Mouse (Mus musculus) liver, adult 2 months (tissue): ENCODE data around the gene Mrnip. TPM values are rescaled to one million over a fixed set of nuclear protein-coding genes. Genes with fewer than 3 reads are reported as not detected.

Source experiments
- DNase-seq: peaks from one replicate; pipeline ENCODE4 v3.0.0-alpha.2; 2011; ENCODE audit warnings: low read depth, low spot score; ENCODE audit errors: extremely low read depth
- H3K27ac ChIP-seq: fragments of 200-500 bp; replicated peaks from 2 replicates; pipeline ENCODE4 v1.5.1; 2012; ENCODE audit warnings: low read depth, mild to moderate bottlenecking, control low read depth, inconsistent platforms, low read length; ENCODE audit not compliant: insufficient read depth
- H3K27me3 ChIP-seq: fragments of 200-500 bp; 2 replicates; pipeline ENCODE4 v1.6.1; 2012; ENCODE audit warnings: mild to moderate bottlenecking, moderate library complexity, low read length, inconsistent platforms; ENCODE audit not compliant: control insufficient read depth, insufficient read depth
- H3K36me3 ChIP-seq: fragments of 200-500 bp; 2 replicates; pipeline ENCODE4 v1.6.1; 2012; ENCODE audit warnings: low read length, inconsistent platforms; ENCODE audit not compliant: control insufficient read depth, insufficient read depth
- H3K4me1 ChIP-seq: fragments of 200-500 bp; 2 replicates; pipeline ENCODE4 v1.6.1; 2011; ENCODE audit warnings: low read length; ENCODE audit not compliant: control insufficient read depth, insufficient read depth
- H3K4me3 ChIP-seq: fragments of 200-500 bp; 2 replicates; pipeline ENCODE4 v1.5.1; 2011; ENCODE audit warnings: low read depth, mild to moderate bottlenecking, control low read depth, low read length, moderate library complexity; ENCODE audit not compliant: insufficient read depth
- H3K79me2 ChIP-seq: fragments of 200-500 bp; 2 replicates; pipeline ENCODE4 v1.6.1; 2012; ENCODE audit warnings: inconsistent platforms, mild to moderate bottlenecking, low read length, moderate library complexity; ENCODE audit not compliant: control insufficient read depth, insufficient read depth
- H3K9ac ChIP-seq: fragments of 200-500 bp; 2 replicates; pipeline ENCODE4 v1.6.1; 2012; ENCODE audit warnings: low read depth, mild to moderate bottlenecking, control low read depth, inconsistent platforms, low read length
- CTCF ChIP-seq: fragments of 200-500 bp; IDR thresholded peaks from 2 replicates; pipeline ENCODE4 v1.5.1; 2011; ENCODE audit warnings: low read depth, low read length, control low read depth
- POLR2A ChIP-seq: fragments of 200-500 bp; IDR thresholded peaks from 2 replicates; pipeline ENCODE4 v1.6.1; 2011; ENCODE audit warnings: low read length, control low read depth; ENCODE audit not compliant: insufficient read depth; ENCODE audit errors: extremely low read depth
- WGBS: fragments of 180-500 bp; shearing (Covaris S2); methylation state at CpG from one replicate; pipeline ENCODE4 v1.1.7; 2018; 5-methylcytosine and 5-hydroxymethylcytosine counted together
- polyA plus RNA-seq: library from polyadenylated mRNA; depleted of rRNA; stranded (reverse); fragments of >200 nt; gene quantifications from 2 replicates; pipeline ENCODE4 v1.2.3, GENCODE M21; 2012
- total RNA-seq: library from RNA; depleted of rRNA; stranded (reverse); fragments of >200 nt; gene quantifications from 2 replicates; pipeline ENCODE4 v1.2.3, GENCODE M21; 2014

The Mrnip gene
- total and polyA plus RNA-seq, 2 experiments: 8.5 to 9.9 TPM

DNA sequence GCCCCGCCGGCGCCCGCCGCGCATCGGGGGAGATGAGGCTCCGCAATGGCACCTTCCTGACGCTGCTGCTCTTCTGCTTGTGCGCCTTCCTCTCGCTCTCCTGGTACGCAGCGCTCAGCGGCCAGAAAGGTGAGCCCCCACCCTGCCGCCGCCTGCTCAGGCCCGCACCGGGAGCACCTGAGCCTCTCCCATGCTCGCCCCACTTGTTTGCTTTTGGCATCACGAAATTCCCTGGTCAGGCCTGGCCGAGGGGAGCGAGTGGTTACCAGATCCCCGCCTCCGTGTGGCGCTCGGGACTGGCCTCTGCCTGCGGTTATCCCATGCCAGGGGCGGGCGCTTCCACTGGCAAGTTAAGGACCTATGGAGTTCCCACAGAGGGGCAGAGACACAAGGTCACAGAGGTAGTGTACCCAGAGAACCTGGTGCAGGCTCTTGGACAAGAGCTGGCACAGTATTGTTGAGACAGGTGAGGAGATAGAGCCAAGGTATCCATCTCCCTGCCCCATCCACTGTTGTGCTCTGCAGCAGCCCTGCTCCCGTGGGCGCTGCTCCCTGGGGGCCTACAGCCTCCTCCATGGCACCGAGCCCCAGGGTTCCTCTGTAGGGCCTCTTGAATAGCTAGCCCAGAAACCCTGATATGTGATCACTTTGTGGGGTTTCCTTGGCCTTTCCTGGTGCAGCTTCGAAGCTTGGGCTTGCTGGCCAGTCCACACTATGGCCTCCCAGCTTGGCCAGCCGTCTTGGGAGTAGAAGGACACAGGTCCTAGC is 51.6 kb downstream of the Mrnip start:
- Histone ChIP-seq H3K27ac (peak overlapping the region; percentile 56), H3K4me1 (peaks cover 29% of the 10 kb centered on the region), H3K36me3 (no peaks in the 10 kb centered on the region), H3K27me3 (no peaks in the 10 kb centered on the region), H3K79me2 (peaks cover 15% of the 10 kb centered on the region; the same call in 1 of the 2 replicates), H3K4me3 (peak overlapping the region; percentile 89), H3K9ac (peak overlapping the region; percentile 97)
- peak; percentile 45 for DNase-seq
- TF ChIP-seq POLR2A: no peak
- no peak for TF ChIP-seq CTCF
- WGBS: 3% methylated on average over 34 of the region's 34 CpGs

GRCm38 (mm10) chr11:50226406-50226805 is 52.2 kb downstream of the Mrnip start:
- Histone ChIP-seq H3K79me2 (peaks cover 15% of the 10 kb centered on the region; the same call in 1 of the 2 replicates), H3K27me3 (no peaks in the 10 kb centered on the region), H3K27ac (peak overlapping the region; percentile 56), H3K4me1 (peaks cover 29% of the 10 kb centered on the region), H3K36me3 (no peaks in the 10 kb centered on the region), H3K4me3 (peak overlapping the region; percentile 89), H3K9ac (peak overlapping the region; percentile 97)
- WGBS: 33% methylated on average over 2 of the region's 2 CpGs
- DNase-seq: no peak
- no peak for TF ChIP-seq POLR2A
- no peak for TF ChIP-seq CTCF

DNA sequence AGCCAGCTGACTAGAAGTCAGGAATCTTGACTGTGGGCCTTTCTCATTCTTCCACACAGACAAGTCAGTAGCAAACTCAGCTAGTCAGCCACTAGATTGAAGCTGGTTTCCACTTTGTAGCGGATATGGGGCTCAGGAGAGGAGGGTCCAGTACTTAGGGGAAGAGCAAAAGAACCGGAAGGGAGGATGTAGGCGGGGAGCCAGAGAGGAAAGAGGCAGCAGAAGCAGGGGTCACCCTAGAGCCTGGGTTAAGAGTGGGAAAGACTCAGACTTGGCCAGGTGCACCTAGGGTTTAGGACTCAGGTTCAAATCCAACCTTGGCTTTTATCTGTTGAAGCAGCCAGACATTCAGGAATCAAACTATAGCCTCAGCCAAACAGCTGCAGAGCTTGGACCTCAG is 53.0 kb downstream of the Mrnip start:
- H3K4me1 ChIP-seq: peaks cover 29% of the 10 kb centered on the region
- no peak for TF ChIP-seq POLR2A
- no peak for TF ChIP-seq CTCF

GRCm38 (mm10) chr11:50227736-50228135 is 53.5 kb downstream of the Mrnip start:
- Histone ChIP-seq H3K36me3 (no peaks in the 10 kb centered on the region), H3K27ac (no peak overlapping the region), H3K4me1 (peaks cover 29% of the 10 kb centered on the region), H3K9ac (no peak overlapping the region), H3K79me2 (peaks cover 15% of the 10 kb centered on the region; the same call in 1 of the 2 replicates), H3K27me3 (no peaks in the 10 kb centered on the region), H3K4me3 (no peak overlapping the region)
- no peak for DNase-seq
- no peak for TF ChIP-seq CTCF
- 56% methylated on average over 4 of the region's 4 CpGs for WGBS

More for the DNA sequence above, 53.0 kb downstream of the Mrnip start:
- no peaks in the 10 kb centered on the region for H3K27me3 ChIP-seq
- 64% methylated on average over 3 of the region's 3 CpGs for WGBS
- H3K4me3 ChIP-seq: no peak overlapping the region
- no peak for DNase-seq
- H3K36me3 ChIP-seq: no peaks in the 10 kb centered on the region
- 0 out of 2 replicates have a peak overlapping the region, but pooled peaks have one; percentile 17 for H3K27ac ChIP-seq
- peaks cover 15% of the 10 kb centered on the region; the same call in 1 of the 2 replicates for H3K79me2 ChIP-seq
- no peak overlapping the region for H3K9ac ChIP-seq

DNA sequence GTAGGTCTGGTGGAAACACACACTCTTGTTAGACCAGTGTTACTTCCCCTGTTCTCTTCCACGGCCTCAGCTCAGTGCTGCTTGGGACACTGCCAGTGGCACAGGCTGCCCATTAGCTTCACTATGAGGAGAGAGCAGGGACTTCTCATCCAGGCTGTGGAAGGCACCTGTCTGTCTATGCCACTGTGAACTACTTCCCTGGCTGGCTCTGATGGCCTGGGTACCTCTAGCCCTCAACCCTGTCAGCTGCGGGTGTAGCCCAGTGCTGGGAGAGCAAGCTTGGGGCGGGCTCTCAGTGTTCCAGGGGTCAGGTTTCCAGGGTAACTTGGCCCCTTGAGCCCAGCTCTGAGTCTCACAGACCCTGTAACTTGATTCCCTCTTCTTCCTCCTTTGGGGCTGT is 54.5 kb downstream of the Mrnip start:
- Histone ChIP-seq H3K27ac (no peak overlapping the region), H3K4me1 (peaks cover 29% of the 10 kb centered on the region), H3K4me3 (no peak overlapping the region), H3K9ac (peak overlapping the region; percentile 13; the same call in 1 of the 2 replicates), H3K79me2 (peaks cover 15% of the 10 kb centered on the region; the same call in 1 of the 2 replicates), H3K36me3 (peaks cover 2% of the 10 kb centered on the region; the same call in 1 of the 2 replicates), H3K27me3 (no peaks in the 10 kb centered on the region)
- no peak for TF ChIP-seq POLR2A
- 55% methylated on average over 3 of the region's 3 CpGs for WGBS
- no peak for DNase-seq
